Mouse (Mus musculus) heart, postnatal 0 days (tissue): ENCODE results near the gene Klhdc4.

Source experiments
- CTCF ChIP-seq: IDR thresholded peaks from 2 replicates; pipeline ENCODE4 v1.5.1; 2016; ENCODE audit warnings: antibody characterized with exemption, control low read depth, low read depth
- EP300 ChIP-seq: IDR thresholded peaks from 2 replicates; pipeline ENCODE4 v1.6.1; 2016; ENCODE audit warnings: antibody characterized with exemption, low read depth

- TF ChIP-seq CTCF = no peak
- no peak for TF ChIP-seq EP300
Measured at GRCm38 (mm10) chr8:121769621-121770020, 59.7 kb downstream of the Klhdc4 start.
